Mouse (Mus musculus) bone marrow, adult 2 months (tissue): Measurements from ENCODE around the gene Zfp715. TPM values are rescaled to one million over a fixed set of nuclear protein-coding genes. Genes with fewer than 3 reads are reported as not detected.
"Not testable (repeated sequence)": the region's sequence is repeated elsewhere in the genome, so short reads cannot be mapped to it uniquely, and the experiment has no call there.

Experiments used
- H3K27ac ChIP-seq: fragments of 200-500 bp; 2 replicates; pipeline ENCODE4 v1.5.1; 2012; ENCODE audit warnings: low read depth, mild to moderate bottlenecking, control low read depth, inconsistent platforms, low read length; ENCODE audit not compliant: control insufficient read depth, poor library complexity, insufficient read depth
- H3K4me1 ChIP-seq: fragments of 200-500 bp; 2 replicates; pipeline ENCODE4 v1.6.1; 2011; ENCODE audit warnings: low read length; ENCODE audit not compliant: control insufficient read depth, insufficient read depth
- H3K4me3 ChIP-seq: fragments of 200-500 bp; replicated peaks from 2 replicates; pipeline ENCODE3; 2011; ENCODE audit warnings: mild to moderate bottlenecking, low read depth, low read length, control low read depth; ENCODE audit not compliant: control insufficient read depth
- CTCF ChIP-seq: fragments of 200-500 bp; IDR thresholded peaks from 2 replicates; pipeline ENCODE4 v1.5.1; 2011; ENCODE audit warnings: low read length, control low read depth; ENCODE audit not compliant: control insufficient read depth, insufficient read depth
- POLR2A ChIP-seq: fragments of 200-500 bp; IDR thresholded peaks from 2 replicates; pipeline ENCODE4 v1.6.1; 2011; ENCODE audit warnings: low read depth, mild to moderate bottlenecking, control low read depth, low read length, borderline replicate concordance; ENCODE audit not compliant: control insufficient read depth
- WGBS: fragments of 180-500 bp; shearing (Covaris S2); methylation state at CpG from one replicate; pipeline ENCODE4 v1.1.7; 2018; 5-methylcytosine and 5-hydroxymethylcytosine counted together
- polyA plus RNA-seq: library from polyadenylated mRNA; stranded (reverse); fragments of >200 nt; gene quantifications from 2 replicates; pipeline ENCODE4 v1.2.4, GENCODE M21; 2011; ENCODE audit warnings: low replicate concordance; ENCODE audit not compliant: missing spikeins, insufficient read depth, insufficient read length

Zfp715 gene
- polyA plus RNA-seq, 1 experiment = 17.7 TPM

GRCm38 (mm10) chr7:43277401-43277800 lies 35.7 kb downstream of the Zfp715 start:
- TF ChIP-seq POLR2A = no peak
- no peak for TF ChIP-seq CTCF
- Histone ChIP-seq H3K27ac (no peak overlapping the region), H3K4me3 (no peak overlapping the region), H3K4me1 (peaks cover 3% of the 10 kb centered on the region)
- WGBS = 44% methylated on average over 5 of the region's 5 CpGs

GRCm38 (mm10) chr7:43276178-43276577 lies 36.9 kb downstream of the Zfp715 start:
- H3K4me3 ChIP-seq, H3K4me1 ChIP-seq, H3K27ac ChIP-seq: not testable (repeated sequence)
- WGBS = 47% methylated on average over 7 of the region's 7 CpGs

DNA sequence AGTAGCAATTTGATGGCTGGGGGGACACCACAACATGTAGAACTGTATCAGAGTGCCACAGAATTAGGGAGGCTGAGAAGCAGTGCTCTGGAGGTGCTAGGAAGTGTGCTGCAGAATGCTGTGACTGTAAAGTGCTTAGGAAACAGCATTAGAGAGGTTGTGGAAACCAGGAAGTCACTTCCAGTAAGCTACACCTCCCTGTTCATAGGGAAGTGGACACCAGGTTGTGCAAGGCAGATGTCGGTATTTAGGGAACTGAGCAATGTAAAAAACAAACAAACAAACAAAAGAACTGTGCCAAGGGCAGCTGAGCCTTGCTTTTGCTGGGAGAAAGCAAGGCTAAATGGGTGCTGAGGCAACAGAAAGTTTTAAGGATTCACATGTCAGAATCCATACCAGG lies 39.6 kb downstream of the Zfp715 start:
- H3K4me3 ChIP-seq = no peak overlapping the region
- WGBS = 14% methylated on average over 1 of the region's 1 CpGs
- H3K4me1 ChIP-seq = peaks cover 3% of the 10 kb centered on the region
- H3K27ac ChIP-seq = no peak overlapping the region; the same call in 1 of the 2 replicates
- no peak for TF ChIP-seq POLR2A
- TF ChIP-seq CTCF = no peak

DNA sequence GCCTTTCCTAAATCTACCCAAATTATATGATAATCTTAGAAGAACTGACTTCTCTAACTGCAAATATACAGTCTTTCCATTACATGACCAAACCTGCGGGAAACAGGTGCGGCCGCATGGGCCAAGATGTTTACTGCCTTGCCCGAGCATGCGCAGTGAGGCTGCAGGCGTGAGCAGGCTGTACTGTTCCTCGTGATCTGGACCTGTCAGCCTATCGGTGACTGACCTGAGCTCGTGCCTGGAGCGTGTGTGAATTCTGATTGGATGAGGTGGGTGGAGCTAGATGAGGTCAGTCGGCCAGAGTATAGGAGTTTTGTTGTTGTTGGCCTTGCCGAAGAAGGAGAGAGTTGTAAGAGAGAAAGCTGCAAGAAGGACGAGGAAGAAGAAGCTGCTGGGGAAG lies 45.7 kb downstream of the Zfp715 start:
- H3K27ac ChIP-seq, H3K4me3 ChIP-seq, H3K4me1 ChIP-seq: not testable (repeated sequence)
- WGBS = 83% methylated on average over 13 of the region's 13 CpGs

DNA sequence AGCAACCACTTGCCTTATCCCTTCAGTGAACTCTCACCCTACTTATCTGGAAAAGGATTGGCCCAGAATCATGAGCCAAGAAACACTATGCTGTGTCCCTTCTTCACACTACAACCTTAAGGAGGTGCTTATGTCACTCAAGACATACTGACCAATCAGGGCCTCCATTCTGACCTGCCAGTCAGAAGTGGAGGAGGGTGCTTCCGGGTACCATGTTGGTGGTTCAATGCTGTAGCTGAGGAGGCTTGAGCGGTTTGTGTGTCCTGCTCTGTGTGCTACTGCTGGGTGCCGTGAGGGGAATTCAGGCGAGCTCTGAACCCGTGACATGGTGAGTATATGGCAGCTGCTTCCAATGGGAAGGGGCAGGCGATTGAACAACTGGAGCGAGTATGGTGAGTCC lies 59.6 kb downstream of the Zfp715 start:
- no peak for TF ChIP-seq CTCF
- TF ChIP-seq POLR2A = no peak
- H3K4me1 ChIP-seq = no peaks in the 10 kb centered on the region
- H3K4me3 ChIP-seq = no peak overlapping the region
- 81% methylated on average over 7 of the region's 7 CpGs for WGBS
- no peak overlapping the region for H3K27ac ChIP-seq

GRCm38 (mm10) chr7:43250718-43251117 lies 62.4 kb downstream of the Zfp715 start:
- not testable (repeated sequence) for H3K27ac ChIP-seq, H3K4me1 ChIP-seq, H3K4me3 ChIP-seq
- 71% methylated on average over 1 of the region's 1 CpGs for WGBS

Other genes starting within 250 kb of the Zfp715 start
- gene Zfp936, start 199.1 kb downstream of the Zfp715 start, polyA plus RNA-seq = not detected in 2 replicates
- 0.75 and 3.3 TPM in 2 replicates for gene Siglecf, start 38.0 kb upstream of the Zfp715 start, polyA plus RNA-seq
- gene Siglecg, start 94.9 kb upstream of the Zfp715 start, polyA plus RNA-seq = 33.1 and 73.3 TPM in 2 replicates
- 1.9 and 2.1 TPM in 2 replicates for gene Lim2, start 114.4 kb upstream of the Zfp715 start, polyA plus RNA-seq
- gene Nkg7, start 123.8 kb upstream of the Zfp715 start, polyA plus RNA-seq = 18.5 and 43.6 TPM in 2 replicates
- gene Cldnd2, start 127.5 kb upstream of the Zfp715 start, polyA plus RNA-seq = 2.0 and 4.7 TPM in 2 replicates
- gene Etfb, start 130.8 kb upstream of the Zfp715 start, polyA plus RNA-seq = 149 and 240 TPM in 2 replicates
- not detected in 2 replicates for gene Gm45233, start 130.8 kb upstream of the Zfp715 start, polyA plus RNA-seq
- 1.9 and 5.7 TPM in 2 replicates for gene Vsig10l, start 149.9 kb upstream of the Zfp715 start, polyA plus RNA-seq
- not detected in 2 replicates for gene Iglon5, start 176.8 kb upstream of the Zfp715 start, polyA plus RNA-seq
- gene 4931406B18Rik, start 192.6 kb upstream of the Zfp715 start, polyA plus RNA-seq = 0.85 TPM in 1 of 2 replicates, not detected in the other
- 14.2 and 48.4 TPM in 2 replicates for gene Cd33, start 231.1 kb upstream of the Zfp715 start, polyA plus RNA-seq
- gene Zfp658, start 249.0 kb upstream of the Zfp715 start, polyA plus RNA-seq = 1.3 and 2.9 TPM in 2 replicates